Mouse (Mus musculus) cerebellum, adult 11-12 months (tissue): ENCODE data around the gene Ndc1.

ENCODE experiments used
- DNase-seq: peaks from one replicate; pipeline ENCODE4 v3.0.0; 2022

The Ndc1 gene

DNA sequence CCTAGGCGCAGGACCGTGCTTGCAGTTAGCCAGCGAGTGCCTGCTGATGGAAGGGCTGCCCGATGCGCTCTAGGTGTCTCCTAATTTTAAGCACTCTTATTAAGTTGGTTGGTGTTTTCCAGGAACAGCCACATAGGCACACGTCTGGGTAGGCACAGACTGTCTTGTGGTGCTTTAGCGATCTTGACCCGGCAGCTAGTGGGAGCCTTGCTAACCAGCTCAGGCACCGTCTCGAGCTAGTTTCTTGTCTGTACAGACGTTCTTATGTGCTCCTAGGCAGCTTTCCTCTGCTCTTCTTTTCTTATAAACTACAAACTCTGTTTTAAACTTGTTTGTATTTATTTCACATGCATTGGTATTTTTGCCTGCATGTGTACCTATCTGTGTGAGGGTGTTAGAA, 76.0 kb downstream of the Ndc1 start:
- no peak for DNase-seq

DNA sequence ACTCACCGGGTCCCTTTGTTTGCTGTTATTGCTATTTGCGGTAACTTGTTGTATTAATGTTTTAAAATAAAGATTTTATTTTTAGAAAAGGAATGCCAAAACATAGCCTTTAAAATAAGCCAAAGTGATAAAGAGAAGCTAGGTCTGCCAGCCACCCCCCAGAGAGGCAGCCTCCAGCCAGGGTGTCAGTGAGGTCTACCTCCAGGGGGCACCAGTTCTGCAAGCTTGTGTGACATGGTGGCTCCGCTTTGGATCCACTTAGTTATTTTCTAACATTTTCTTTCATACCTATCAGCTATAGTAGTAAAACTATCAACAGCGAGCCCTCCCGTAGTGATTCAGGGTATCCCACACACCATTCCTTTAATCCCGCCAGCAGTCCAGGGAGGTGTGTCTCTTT, 80.9 kb downstream of the Ndc1 start:
- no peak for DNase-seq

DNA sequence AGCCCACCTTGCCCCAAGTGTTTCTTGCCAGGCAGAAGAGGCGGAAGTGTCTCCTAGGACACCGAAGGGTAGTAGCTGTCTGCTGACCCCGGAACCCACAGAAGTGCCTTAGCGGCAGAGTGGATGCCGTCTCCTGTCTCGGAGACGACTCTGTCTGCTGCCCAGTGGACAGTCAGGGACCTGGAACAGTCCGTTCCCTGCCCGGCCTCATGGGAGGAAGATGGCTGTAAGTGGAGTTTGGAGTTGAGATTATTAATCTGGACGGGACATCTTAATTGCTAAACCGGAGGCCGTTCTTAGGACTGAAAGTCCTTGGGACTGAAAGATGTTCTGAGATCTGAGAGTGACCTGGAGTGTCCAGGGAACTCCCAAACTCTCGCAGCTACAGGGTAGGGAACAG, 81.9 kb downstream of the Ndc1 start:
- DNase-seq = no peak

DNA sequence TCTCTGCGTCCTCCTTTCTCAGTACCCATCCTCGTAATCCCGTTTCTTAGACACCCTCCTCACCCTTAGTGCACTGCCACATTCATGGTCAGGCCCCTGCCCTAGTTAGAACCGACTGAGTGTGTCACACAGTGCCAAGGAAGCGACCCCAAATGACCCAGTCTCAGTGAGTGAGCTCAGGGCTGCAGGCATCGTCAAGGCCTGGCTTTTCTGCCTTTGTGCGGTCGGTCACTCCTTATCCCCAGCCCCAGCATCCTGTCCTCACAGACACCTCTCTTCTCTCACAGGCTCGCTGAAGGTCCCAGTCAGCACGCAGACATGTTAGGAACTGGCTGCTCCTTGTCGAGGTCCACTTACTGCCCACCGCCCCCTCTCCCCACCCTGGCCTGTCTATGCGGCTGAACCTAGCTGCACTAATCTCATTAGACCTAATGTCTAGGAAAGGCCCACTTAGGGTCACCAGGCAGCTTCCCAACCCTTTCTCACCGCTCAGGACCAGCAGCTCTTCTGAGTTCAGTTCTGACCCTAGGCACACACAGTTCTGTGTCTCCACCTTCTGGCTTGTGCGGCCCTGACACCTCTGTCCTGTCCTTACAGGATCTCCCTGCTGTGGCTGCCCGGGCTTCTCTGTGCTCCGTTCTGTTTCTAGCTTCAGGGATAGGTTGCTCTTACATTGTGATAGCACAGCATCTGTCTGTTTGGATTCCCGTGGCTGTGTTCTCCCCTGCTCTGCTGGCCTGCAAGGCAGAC, 84.9 kb downstream of the Ndc1 start:
- DNase-seq = no peak

DNA sequence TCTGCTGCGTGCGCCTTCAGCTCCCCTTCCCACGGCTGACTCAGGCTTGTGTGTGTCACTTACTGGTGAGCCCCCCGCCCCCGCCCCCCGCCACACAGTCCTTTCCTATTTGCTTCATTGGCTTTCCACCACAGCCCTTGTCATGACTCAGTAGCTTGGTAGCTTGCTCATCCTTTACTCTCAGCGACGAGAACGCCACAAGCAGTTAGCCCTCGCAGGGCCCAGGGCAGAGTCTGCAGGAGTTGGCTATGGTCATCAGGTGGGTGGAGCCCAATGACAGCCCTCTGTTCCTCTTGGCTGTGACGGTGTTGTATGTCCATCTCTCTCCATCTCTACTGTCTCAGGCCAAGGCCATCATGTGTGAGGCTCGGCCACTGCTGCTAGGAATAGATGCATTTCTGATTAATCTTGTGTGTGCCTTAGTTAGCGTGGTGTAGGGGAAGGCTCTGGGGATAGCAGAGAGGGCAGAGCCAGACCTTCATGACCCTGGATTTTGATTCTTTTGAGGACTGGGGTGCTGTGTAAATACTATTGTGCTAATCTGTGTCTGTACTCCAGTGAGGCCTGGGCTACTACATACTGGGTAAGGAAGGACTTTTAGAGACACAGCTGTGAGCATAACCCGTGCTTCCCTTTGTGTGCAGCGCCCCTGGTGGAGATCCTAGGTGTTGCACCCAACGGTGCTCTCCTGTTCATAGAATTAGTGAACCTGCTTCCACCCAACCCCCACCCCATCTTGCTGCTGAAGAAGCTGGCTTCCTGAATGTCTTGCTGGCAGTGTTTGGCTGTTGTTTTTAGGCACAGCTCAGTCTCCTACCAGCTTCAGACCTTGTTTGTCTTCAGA, 85.8 kb downstream of the Ndc1 start:
- peak; percentile 34 for DNase-seq

DNA sequence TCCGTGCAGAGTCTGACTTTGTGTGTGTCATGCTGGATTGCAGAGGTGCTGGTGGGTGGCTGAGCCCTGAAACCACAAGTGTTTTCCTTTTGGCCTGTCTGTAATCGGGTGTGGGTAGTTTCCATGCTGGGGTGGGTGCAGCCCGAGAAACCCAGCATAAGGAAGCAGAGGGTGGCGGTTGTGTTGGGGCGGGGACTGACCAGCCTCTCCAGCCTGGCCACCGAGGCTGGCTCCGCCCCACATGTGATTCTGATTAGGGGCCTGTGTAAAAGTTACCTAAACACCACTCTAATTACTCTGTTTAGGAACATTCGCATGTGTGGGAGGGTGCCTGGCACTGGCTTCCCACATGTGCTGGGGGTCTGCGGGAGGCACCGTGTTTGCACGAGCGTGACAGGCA, 90.0 kb downstream of the Ndc1 start:
- no peak for DNase-seq

DNA sequence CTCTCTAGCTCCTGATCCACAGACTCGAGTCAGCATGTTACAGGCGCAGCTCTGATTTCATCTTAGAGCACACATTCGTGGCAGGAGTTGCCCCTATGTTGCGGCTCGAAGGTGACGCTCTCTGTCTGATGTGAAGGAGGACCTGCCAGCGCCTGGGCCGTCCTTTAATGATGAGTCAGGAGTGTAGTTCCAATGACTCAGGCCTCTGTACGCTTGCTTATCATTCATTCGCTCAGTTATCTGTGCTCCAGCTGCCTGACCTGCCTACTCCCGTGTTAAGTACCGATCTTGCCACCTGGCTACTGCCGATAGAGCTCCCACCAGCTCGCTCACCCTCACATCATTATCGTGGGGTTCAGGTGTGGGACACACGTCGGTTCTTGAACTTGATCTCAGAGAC, 91.3 kb downstream of the Ndc1 start:
- no peak for DNase-seq

DNA sequence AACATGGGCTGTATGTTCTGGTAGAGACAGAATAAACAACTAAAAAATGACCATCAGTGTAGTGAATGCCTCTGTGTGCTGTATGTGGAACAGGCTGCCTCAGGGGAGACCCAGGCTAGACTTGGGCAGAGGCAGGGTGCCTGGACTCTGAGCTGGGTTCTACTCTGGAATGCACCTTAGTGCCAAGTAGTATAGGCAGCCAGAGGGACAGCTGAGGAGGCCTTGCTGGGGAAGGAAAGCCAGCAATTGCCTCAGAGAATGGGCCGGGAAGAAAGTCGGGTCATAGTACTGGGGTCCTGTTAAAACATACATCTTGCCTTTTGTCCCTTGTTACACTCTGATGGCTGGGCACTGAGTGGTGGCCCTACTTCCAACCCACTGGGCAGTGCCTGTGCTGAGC, 91.9 kb downstream of the Ndc1 start:
- no peak for DNase-seq

DNA sequence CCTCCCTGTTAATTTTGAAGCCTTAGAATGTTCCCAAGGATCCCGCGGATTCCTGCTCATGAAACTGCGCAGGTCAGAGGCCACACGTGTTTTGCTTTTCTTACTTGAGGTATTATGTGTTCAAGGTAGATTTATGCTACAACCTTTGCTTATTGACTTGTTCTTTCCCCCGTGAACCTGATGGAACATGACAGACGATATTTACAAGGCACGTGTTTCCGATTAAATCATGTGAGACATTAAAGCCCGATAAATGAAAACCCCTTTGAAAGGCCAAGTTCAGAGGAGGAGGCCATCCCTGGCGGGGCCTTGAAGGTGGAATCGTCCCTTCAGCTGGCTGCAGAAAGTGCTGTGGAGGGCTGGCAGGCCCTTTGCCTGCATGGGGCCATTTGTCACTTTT, 92.9 kb downstream of the Ndc1 start:
- DNase-seq = no peak
